Mouse (Mus musculus) intestine, postnatal 0 days (tissue): ENCODE data around the gene Psmb8. TPM values are rescaled to one million over a fixed set of nuclear protein-coding genes. Genes with fewer than 3 reads are reported as not detected.

Experiments
- ATAC-seq: fragments of 200-750 bp; cut with Nextera tagmentation; 2 replicates; pipeline ENCODE4 v1.8.0; 2017; ENCODE audit warnings: mild to moderate bottlenecking, moderate TSS enrichment, moderate library complexity
- H3K27ac ChIP-seq: fragments of 300-500 bp; sonication (generic); 2 replicates; pipeline ENCODE4 v1.5.1; 2014; ENCODE audit warnings: mild to moderate bottlenecking, low read depth, low read length, moderate library complexity
- H3K27me3 ChIP-seq: fragments of 300-500 bp; sonication (generic); replicated peaks from 2 replicates; pipeline ENCODE4 v1.6.1; 2014; ENCODE audit warnings: low read length, mixed read lengths; ENCODE audit not compliant: control insufficient read depth, insufficient read depth
- H3K36me3 ChIP-seq: fragments of 300-500 bp; sonication (generic); 2 replicates; pipeline ENCODE4 v1.6.1; 2014; ENCODE audit warnings: mild to moderate bottlenecking, moderate library complexity; ENCODE audit not compliant: control insufficient read depth, insufficient read depth
- H3K4me1 ChIP-seq: fragments of 300-500 bp; sonication (generic); replicated peaks from 2 replicates; pipeline ENCODE4 v1.6.1; 2014; ENCODE audit warnings: antibody characterized with exemption, low read length, mixed read lengths; ENCODE audit not compliant: control insufficient read depth, insufficient read depth
- H3K4me2 ChIP-seq: fragments of 300-500 bp; sonication (generic); replicated peaks from 2 replicates; pipeline ENCODE4 v1.6.1; 2014; ENCODE audit warnings: low read depth, mild to moderate bottlenecking, moderate library complexity
- H3K4me3 ChIP-seq: fragments of 300-500 bp; sonication (generic); 2 replicates; pipeline ENCODE4 v1.5.1; 2014; ENCODE audit warnings: low read depth, low read length
- H3K9ac ChIP-seq: fragments of 300-500 bp; sonication (generic); 2 replicates; pipeline ENCODE4 v1.6.1; 2014; ENCODE audit warnings: mild to moderate bottlenecking, low read depth, low read length
- H3K9me3 ChIP-seq: fragments of 300-500 bp; sonication (generic); 2 replicates; pipeline ENCODE4 v1.6.1; 2016; ENCODE audit warnings: mixed run types; ENCODE audit not compliant: control insufficient read depth
- CTCF ChIP-seq: sonication (generic); IDR thresholded peaks from 2 replicates; pipeline ENCODE4 v1.5.1; 2016; ENCODE audit warnings: low read depth, mild to moderate bottlenecking, control low read depth, antibody characterized with exemption, moderate library complexity
- WGBS: fragments of 180-500 bp; shearing (Covaris S2); extraction: QIAGEN DNeasy Blood & Tissue Kit; methylation state at CpG from one replicate; pipeline ENCODE4 v1.1.7; 2014; 5-methylcytosine and 5-hydroxymethylcytosine counted together
- polyA plus RNA-seq: library from polyadenylated mRNA; unstranded; fragments of >200 nt; fragmentation: Nextera tagmentation; extraction: Ambion mirVana; gene quantifications from 2 replicates; pipeline ENCODE4 v1.2.1, GENCODE M21; 2015

Psmb8 gene
- 82.4 and 86.4 TPM in 2 replicates for polyA plus RNA-seq

- Histone ChIP-seq H3K36me3 (no peaks in the 10 kb centered on the region; the same call in 1 of the 2 replicates), H3K9ac (peak within 1 kb of the TSS; percentile 65), H3K9me3 (no peaks in the 10 kb centered on the region), H3K27ac (peak within 1 kb of the TSS; percentile 54; the same call in 1 of the 2 replicates), H3K27me3 (peaks cover 5% of the 10 kb centered on the region), H3K4me3 (peak within 1 kb of the TSS; percentile 64), H3K4me2 (peak within 1 kb of the TSS; percentile 99), H3K4me1 (no peaks in the 10 kb centered on the region)
- peak; percentile 80 for ATAC-seq
- TF ChIP-seq CTCF = no peak
- WGBS = 10% methylated on average over 41 of the region's 41 CpGs
These were observed at the start of gene Psmb8 for GRCm38 (mm10) chr17:34196941-34197894. Gene Psmb8 (plus strand): TSS chr17:34197721.

DNA sequence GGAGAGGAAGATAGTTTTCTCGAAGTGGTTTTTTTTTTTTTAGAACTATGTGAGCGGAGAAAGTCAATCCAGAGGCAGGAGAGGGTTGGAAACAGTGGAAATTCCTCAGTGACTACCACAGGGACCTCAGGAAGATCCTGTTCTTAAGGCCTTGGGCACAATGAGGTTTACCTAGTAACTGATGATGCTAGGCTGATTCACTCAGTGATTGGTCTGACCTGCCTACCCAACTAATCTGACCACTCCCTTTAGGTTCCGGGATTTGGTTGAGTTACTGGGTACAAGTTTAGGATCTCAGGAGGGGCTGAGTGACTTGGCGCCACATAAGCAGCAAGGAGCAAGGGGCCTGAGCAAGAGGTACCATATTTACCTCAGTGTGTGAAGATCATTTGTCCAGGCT, 44.6 kb upstream of the Psmb8 start, which contains the start of gene H2-DMb1:
H2-DMb1 (plus strand) TSS at position 150 of the 400 bp plus-strand sequence.
- no peaks in the 10 kb centered on the region for H3K9me3 ChIP-seq
- H3K27me3 ChIP-seq = no peaks in the 10 kb centered on the region
- no peaks in the 10 kb centered on the region for H3K4me1 ChIP-seq
- peak; percentile 65; the same call in 1 of the 2 replicates for ATAC-seq
- H3K4me3 ChIP-seq = no peak within 1 kb of the TSS
- H3K36me3 ChIP-seq = no peaks in the 10 kb centered on the region
- 0 out of 2 replicates have a peak within 1 kb of the TSS, but pooled peaks have one; percentile 24 for H3K4me2 ChIP-seq
- 50% methylated on average over 4 of the region's 4 CpGs for WGBS
- no peak for TF ChIP-seq CTCF
- H3K27ac ChIP-seq = no peak within 1 kb of the TSS
- H3K9ac ChIP-seq = no peak within 1 kb of the TSS

GRCm38 (mm10) chr17:34155534-34155933, 42.0 kb upstream of the Psmb8 start:
- Histone ChIP-seq H3K36me3 (no peaks in the 10 kb centered on the region), H3K4me2 (no peak overlapping the region), H3K27ac (no peak overlapping the region), H3K9me3 (no peaks in the 10 kb centered on the region), H3K27me3 (no peaks in the 10 kb centered on the region), H3K4me1 (no peaks in the 10 kb centered on the region), H3K4me3 (no peak overlapping the region), H3K9ac (no peak overlapping the region)
- no peak for ATAC-seq
- WGBS = 52% methylated on average over 5 of the region's 5 CpGs
- TF ChIP-seq CTCF = no peak

- Histone ChIP-seq H3K4me2 (no peak overlapping the region), H3K4me3 (no peak overlapping the region), H3K27ac (no peak overlapping the region), H3K9ac (no peak overlapping the region), H3K27me3 (peaks cover 3% of the 10 kb centered on the region; the same call in 1 of the 2 replicates), H3K36me3 (no peaks in the 10 kb centered on the region), H3K4me1 (no peaks in the 10 kb centered on the region), H3K9me3 (no peaks in the 10 kb centered on the region)
- no peak for ATAC-seq
- WGBS = 41% methylated on average over 9 of the region's 9 CpGs
- TF ChIP-seq CTCF = peak; percentile 59
These were observed 33.2 kb upstream of the Psmb8 start for GRCm38 (mm10) chr17:34164202-34164895.

DNA sequence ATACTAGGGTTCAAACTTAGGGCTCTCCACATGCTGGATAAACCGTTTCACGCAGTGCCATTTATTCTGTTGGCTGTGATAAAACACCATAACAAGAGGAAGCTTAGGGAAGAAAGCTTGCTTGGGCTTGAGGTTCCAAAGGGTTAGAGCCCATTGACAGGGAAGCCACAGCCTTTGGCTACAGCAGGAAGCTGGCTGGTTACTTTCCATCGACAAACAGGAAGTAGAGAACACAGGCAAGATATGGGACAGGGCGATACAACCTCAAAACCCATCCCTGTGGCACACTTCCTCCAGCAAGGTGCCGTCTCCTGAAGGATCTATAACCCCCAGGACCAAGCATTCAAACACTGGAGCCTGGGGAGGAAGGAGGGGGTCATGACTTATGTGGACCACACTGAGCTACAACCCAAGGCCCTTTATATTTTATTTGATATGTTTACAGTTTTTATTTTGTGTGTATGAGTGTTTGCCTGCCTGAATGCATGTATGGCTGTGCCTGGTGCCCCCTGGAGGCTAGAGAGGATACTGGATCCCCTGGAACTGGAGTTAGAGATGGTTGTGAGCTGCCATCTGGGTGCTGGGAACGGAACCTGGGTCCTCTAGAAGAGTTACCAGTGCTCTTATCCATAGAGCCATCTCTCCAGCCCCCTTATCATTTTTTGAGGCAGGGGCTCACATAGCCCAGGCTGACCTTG, 32.3 kb upstream of the Psmb8 start:
- WGBS = 74% methylated on average over 6 of the region's 6 CpGs

More for the DNA sequence above, 32.3 kb upstream of the Psmb8 start:
- H3K9ac ChIP-seq = no peak overlapping the region
- no peak for ATAC-seq
- H3K27me3 ChIP-seq = peaks cover 3% of the 10 kb centered on the region; the same call in 1 of the 2 replicates
- H3K9me3 ChIP-seq = no peaks in the 10 kb centered on the region
- no peak overlapping the region for H3K4me3 ChIP-seq
- no peak overlapping the region for H3K4me2 ChIP-seq
- H3K36me3 ChIP-seq = no peaks in the 10 kb centered on the region
- H3K27ac ChIP-seq = no peak overlapping the region
- H3K4me1 ChIP-seq = no peaks in the 10 kb centered on the region
- TF ChIP-seq CTCF = peak; percentile 54
